Mouse (Mus musculus): ENCODE data around the gene Carm1.

Gene Carm1

DNA sequence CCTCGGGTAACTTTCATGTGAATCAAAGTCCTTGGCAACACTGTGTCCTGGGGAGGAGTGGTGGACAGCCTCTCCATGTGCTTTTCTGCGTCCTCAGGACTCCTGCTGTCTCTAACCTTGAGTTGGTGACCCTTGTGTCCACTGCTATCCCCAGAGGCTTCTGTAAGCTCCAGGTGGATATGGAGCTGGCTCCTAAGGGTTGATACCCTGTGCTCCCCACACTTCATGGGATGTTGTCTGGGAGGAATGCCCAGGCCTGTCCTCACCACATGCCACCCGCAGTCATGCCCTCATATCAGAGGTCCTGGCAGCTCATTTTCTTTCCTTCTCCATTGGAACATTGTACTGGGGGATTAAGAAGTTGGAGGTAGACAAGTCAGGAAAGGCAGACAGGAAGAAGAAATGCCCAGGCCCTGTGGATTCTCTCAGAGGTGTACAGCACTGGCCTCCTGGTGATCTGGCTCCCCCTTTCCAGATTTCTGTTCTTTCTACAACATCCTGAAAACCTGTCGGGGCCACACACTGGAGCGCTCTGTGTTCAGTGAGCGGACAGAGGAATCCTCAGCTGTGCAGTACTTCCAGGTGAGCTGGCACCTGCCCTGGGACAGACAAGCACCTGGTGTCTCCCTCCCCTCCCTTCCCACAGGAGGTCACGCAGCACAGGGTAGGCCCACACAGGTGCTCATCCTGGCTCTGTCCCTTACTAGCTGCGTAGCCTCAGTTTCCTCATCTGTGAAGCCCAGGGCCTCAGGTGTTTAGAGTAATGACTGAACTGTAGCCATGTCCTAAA lies 27.5 kb downstream of the Carm1 start:
- in situ Hi-C loops (cut with MboI; ENCODE audit: unreplicated experiment in 2 of 2), result no loop called here

DNA sequence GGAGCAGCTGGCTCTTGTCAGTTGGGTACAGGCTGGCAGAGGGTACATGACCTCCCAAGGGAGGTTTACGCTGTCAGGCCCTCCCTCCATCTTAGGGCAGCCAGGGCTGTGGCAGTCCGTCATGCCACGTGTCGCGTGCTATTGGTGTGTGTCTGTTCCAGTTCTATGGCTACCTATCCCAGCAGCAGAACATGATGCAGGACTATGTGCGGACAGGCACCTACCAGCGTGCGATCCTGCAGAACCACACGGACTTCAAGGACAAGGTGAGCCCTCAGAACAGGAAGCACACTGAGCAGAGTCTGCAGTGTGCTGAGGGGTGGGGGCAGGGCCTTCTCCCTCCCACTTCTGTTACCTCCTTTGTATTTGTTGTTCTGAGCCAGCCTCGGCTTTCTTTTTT lies 28.6 kb downstream of the Carm1 start:
- in situ Hi-C loops (cut with MboI; ENCODE audit: unreplicated experiment in 2 of 2), result no loop called here

DNA sequence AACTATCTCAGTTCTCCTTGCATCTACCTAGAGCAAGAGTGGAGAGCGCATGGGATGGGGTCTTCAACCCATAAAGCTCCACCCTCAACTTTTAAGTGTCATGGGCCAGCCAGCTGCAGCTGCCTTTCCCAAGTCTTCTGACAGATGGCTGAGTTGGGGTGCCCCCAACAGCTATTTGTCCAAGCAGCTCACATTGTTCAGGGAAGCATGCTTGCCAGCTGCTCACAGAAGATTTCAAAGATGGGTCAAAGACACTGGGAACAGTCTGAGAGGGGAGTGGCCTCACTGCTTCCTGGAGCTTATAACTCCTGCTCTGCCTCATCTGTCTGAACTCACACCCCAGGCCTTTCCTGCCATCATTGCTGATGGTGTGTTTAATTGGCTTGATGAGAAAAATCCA lies 29.6 kb downstream of the Carm1 start:
- in situ Hi-C loops (cut with MboI; ENCODE audit: unreplicated experiment in 2 of 2), result no loop called here

DNA sequence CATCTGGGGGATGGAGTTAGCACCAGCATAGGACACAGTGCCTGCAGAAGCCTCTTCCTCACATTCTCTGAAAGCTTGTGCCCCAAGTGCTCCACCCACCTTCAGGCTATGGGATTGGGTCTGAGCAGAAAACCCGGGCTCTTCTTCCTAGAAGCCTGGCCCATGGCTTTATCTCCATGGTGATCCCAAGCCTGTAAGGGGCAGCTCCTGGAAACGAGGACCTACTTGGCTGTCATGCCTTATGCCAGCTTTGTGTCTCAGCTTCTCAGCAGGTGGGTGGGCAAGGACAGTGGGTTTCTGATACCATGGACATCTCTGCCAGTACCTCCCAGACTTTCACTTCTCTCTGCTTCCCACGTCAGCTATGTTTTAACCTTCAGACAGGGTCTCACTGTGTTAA lies 31.5 kb downstream of the Carm1 start:
- in situ Hi-C loops (cut with MboI; ENCODE audit: unreplicated experiment in 2 of 2), result no loop called here

DNA sequence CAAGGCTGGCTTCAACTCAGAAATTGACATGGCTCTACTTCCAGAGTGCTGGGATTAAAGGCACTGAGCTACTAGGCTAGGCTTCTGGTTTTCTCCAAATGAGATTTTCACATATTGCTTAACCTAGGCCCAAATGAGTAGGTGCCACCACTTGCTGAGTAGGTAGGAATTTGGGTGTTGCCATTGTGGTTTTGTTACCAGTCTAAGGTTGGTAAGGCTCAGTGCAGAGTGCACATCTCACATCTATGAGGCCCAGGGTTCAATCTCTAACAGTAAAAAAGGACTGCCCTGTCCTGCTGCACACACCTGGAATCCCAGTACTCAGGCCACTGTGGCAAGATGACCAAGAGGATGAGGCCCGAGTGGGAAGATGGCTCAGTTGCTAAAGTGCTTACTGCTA lies 38.7 kb downstream of the Carm1 start:
- in situ Hi-C loops (cut with MboI; ENCODE audit: unreplicated experiment in 2 of 2), result no loop called here

DNA sequence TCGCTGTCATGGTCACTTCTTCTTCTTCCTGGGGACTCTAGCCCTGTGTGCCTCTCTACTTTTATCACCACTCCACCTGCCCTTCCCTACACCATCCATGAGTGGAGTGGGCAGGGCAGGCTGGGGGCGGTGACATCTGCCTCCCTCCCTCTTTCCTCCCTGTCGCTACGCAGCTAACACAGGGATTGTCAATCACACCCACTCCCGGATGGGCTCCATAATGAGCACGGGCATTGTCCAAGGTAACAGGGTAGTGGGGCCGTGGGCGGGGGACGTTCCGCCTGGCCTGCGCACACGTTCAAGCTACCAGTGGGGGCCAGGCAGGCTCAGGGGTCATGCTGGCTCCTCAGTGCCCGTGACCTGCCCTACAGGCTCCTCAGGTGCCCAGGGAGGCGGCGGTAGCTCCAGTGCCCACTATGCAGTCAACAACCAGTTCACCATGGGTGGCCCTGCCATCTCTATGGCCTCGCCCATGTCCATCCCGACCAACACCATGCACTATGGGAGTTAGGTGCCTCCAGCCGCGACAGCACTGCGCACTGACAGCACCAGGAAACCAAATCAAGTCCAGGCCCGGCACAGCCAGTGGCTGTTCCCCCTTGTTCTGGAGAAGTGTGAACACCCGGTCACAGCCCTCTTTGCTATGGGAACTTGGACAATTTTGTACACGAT lies 41.1 kb downstream of the Carm1 start:
- in situ Hi-C loops (cut with MboI; ENCODE audit: unreplicated experiment in 2 of 2), result no loop called here

DNA sequence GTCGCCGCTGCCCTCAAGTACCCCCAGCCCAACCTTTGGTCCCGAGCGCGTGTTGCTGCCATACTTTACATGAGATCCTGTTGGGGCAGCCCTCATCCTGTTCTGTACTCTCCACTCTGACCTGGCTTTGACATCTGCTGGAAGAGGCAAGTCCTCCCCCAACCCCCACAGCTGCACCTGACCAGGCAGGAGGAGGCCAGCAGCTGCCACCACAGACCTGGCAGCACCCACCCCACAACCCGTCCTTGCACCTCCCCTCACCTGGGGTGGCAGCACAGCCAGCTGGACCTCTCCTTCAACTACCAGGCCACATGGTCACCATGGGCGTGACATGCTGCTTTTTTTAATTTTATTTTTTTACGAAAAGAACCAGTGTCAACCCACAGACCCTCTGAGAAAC lies 41.7 kb downstream of the Carm1 start:
- in situ Hi-C loops (cut with MboI; ENCODE audit: unreplicated experiment in 2 of 2), result no loop called here

DNA sequence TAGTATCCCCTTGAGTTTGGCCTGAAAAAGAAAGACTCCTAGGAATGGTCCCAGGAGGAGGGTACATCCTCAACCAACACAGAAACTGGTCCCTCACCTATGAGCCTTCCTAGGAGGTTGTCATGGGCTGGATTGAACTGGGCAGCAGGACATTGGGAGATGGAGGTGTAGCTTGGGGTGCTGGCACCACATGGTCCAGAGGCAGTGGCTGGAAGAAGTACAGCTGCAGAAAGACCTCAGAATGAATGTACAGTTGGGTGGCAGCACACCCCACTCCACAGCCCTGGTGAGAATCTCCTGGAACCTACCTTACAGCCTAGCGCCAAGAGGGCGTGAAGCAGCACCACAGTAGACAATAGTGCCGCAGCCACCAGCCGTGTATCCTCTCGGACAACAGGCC lies 42.8 kb downstream of the Carm1 start:
- in situ Hi-C loops (cut with MboI; ENCODE audit: unreplicated experiment in 2 of 2), result no loop called here

DNA sequence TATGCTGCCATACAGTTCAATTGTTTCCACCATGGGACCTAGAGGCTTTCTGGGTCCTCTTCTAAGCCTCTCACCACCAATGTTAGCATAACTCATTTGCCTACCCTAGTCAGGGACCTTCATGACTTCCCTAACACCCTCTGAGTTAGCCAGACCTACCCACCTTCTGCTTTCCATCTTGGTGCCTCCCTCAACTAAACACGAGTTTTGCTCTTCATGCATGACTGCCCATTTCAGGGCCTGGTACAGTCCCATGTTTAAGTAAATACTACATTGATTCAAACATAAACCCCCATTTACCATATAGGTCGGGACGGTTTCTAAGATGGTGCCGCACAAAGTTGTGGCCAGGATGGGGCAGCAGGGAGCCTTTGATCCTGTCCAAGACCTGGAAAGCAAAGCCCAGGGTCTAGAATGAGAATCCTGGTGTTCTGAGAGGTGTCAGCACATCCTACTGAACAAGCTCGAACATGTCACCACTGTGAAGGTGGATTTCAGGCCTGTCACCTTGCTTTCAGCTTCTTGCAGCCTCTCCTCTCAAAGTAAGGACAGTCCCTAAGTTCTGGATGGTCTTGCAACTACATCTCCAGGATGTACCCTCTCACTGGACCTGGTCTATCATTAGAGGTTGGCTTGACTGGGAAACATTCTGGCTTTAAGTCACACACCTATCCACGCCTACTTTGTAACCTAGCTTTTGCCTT lies 44.6 kb downstream of the Carm1 start:
- in situ Hi-C loops (cut with MboI; ENCODE audit: unreplicated experiment in 2 of 2), result loop anchor here in 1 of 2 experiments (10.0 kb wide), 1 partner anchor 174 kb away; the partner anchor contains the start of gene Spc24

DNA sequence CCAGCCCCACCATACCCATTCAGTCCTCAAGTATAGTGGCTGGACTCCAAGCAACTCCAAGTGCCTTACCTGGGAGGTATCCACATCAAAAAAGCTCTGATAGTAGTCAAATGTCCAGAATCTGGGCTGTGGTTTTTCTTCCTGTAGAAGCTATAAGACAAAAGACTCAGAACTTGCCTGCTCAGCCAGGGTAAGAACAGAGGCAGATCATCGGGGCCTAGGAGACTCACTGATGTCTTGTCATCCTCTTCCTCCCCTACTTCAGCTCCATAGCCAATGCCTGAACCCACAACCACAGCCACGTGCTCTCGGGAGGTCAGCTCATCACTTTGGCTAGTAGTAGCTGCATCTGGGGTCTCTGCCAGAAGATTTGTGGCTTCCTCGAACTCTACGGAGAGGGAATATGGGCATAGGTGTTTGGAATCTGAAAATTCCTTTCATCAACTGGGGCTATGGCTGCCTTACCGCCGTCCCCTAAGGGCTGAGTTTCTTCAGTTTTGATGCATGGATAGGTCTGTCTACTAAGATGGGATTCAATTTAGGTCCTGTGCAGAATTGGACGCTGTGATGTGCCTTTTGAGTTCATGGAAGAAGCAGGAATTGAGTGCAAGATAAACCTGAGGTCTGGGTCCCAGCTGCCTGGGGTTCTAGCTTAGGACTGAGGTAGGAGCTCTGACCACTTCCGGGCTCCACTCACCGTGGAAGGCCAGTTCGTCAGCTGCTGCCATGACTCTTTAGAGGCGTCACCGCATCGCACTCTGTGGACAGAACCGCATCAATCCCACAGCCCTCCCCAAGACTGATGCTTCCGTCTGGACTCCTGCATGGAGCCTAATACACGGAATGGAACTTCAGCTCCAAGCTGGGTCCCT lies 45.4 kb downstream of the Carm1 start:
- in situ Hi-C loops (cut with MboI; ENCODE audit: unreplicated experiment in 2 of 2), result loop anchor here in 1 of 2 experiments (10.0 kb wide), 1 partner anchor 173 kb away; the partner anchor contains the start of gene Spc24

DNA sequence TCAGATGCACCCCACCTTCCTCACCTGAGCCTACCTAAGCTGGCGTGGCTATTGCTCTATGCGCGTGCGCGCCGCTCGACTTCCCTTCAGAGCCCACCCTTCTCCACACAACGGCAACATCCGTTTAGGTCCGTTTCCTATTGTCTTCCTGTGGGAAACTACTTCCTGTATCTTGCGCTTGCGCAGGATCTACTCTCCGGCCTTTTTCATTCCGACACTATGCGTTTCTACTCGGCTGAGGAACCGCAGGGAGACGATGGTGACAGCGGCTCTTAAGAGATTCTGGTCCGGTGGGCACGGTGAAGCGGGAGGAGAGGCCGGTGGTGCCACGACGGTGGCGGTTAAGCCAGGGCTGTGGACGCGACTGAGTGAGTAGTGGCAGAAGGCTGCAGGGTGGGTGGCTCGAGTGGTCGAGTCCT lies 46.0 kb downstream of the Carm1 start, which contains the start of the genes Timm29 and Yipf2:
TSS of gene Timm29 (plus strand) at position 20 of the 419 bp plus-strand sequence.
TSS of gene Yipf2 (minus strand) at position 126 of the 419 bp plus-strand sequence.
- in situ Hi-C loops (cut with MboI; ENCODE audit: unreplicated experiment in 2 of 2), result loop anchor here in 1 of 2 experiments (10.0 kb wide), 1 partner anchor 172 kb away; the partner anchor contains the start of gene Spc24

DNA sequence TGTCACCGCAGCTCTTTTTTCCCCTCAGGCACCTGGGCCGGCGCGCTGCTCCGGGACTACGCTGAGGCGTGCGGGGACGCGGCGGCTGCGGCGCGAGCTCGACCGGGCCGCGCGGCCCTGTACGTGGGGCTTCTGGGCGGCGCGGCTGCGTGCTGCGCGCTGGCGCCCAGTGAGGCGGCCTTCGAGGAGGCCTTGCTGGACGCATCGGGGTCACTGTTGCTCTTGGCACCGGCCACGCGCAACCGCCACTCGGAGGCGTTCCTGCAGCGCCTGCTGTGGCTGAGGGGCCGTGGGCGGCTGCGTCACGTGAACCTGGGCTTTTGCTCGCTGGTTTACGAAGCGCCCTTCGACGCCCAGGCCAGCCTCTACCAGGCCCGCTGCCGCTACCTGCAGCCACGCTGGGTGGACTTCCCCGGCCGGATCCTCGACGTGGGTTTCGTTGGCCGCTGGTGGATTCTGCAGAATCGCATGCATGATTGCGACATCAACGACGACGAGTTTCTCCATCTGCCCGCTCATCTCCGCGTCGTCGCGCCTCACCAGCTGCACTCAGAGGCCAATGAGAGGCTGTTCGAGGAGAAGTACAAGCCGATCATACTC lies 46.5 kb downstream of the Carm1 start:
- in situ Hi-C loops (cut with MboI; ENCODE audit: unreplicated experiment in 2 of 2), result loop anchor here in 1 of 2 experiments (10.0 kb wide), 1 partner anchor 172 kb away; the partner anchor contains the start of gene Spc24

DNA sequence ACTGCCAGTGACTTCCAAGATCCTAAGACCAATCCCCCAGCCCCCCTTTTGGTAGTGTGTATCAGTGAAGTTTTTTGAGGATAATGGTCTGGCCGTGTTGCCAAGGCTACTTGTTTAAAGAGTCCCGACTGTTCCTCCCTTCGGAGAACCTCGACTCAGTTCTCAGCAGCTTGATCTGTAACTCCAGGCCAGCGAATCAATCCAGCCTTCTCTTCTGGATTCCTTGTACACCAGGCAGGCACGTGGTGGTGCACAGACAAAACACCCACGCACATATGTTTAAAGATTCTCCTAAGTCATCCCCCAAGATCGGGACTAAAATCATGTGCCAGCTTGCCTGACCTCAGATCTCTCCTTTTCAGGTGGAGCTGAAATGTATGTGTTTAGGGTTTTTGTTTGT lies 47.7 kb downstream of the Carm1 start:
- in situ Hi-C loops (cut with MboI; ENCODE audit: unreplicated experiment in 2 of 2), result loop anchor here in 1 of 2 experiments (10.0 kb wide), 1 partner anchor 170 kb away; the partner anchor contains the start of gene Spc24

DNA sequence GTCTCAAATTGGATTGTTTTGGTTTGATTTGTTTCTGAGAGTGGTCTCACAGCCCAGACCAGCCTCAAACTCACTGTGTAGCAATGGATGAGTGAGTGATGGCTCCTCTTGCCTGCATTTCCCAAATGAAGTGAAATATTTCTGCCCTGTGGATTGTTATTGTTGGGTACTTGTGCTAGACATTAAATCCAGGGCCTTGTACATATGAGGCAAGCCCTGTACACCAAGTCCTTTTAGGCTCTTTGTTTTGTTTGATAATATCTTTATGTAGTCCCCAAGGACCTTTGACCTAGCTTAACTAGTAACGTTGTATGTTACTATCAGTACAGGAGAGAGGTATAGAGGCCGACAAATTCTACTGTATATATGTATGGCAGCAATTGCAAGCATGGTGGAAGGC lies 48.1 kb downstream of the Carm1 start:
- in situ Hi-C loops (cut with MboI; ENCODE audit: unreplicated experiment in 2 of 2), result loop anchor here in 1 of 2 experiments (10.0 kb wide), 1 partner anchor 170 kb away; the partner anchor contains the start of gene Spc24

DNA sequence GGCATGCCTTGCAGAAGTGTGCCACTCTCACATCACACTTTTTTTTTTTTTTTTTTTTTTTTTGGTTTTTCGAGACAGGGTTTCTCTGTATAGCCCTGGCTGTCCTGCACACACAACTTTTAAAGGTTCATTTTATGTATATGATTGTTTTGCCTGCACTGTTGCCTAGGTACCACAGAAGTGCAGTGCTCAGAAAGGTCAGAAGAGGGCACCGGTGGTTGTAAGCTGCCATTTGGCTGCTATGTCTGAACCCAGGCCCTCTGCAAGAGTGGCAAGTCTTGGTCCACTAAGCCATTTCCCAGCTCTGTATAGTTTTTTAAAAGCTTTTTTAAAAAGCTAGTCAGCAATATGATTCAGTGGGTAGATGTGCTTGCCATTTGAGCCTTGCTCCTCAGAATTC lies 51.5 kb downstream of the Carm1 start:
- in situ Hi-C loops (cut with MboI; ENCODE audit: unreplicated experiment in 2 of 2), result loop anchor here in 1 of 2 experiments (10.0 kb wide), 1 partner anchor 167 kb away; the partner anchor contains the start of gene Spc24

DNA sequence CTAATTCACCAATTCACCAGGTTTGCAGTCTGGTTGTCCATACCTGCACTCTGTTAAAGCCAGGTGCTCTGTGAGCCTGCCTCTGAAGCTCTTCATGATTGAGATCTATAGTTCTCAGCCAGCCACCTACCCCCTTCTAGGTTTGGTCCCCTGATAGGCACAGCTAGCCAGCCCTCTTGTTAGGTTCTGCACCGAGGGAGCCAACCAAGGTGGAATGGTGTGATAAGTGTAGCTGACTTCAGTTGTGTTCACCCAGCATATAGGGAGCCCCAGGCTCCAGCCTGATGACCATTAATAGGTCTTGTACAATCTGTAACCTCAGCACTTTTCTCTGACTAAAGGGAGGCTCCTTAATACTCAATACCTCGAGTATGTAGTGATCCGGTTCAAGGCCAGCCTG lies 53.5 kb downstream of the Carm1 start:
- in situ Hi-C loops (cut with MboI; ENCODE audit: unreplicated experiment in 2 of 2), result loop anchor here (5.0 to 25.0 kb wide), 6 partner anchors 37 to 963 kb away; partner anchors contain the start of genes Fbxl12 (in 1 of the 2), Spc24 (in 1 of the 2) and Ubl5 (in 1 of the 2)

DNA sequence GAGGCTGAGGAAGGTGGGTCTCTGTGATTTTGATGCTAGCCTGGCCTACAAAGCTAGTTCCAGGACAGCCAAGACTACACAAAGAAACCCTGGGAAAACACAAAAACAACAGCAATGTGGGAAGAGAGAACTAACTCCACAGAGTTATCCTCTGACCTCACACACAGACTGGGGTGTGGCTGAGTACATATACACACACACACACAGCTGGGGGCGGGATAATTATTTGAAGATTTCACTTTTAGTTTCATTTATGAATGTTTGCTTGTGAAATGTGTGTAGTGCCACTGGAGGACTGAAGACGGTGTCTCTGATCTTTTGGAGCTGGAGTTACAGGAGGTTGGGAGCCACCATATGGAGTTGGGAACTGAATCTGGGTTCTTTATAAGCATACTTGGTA lies 54.4 kb downstream of the Carm1 start:
- in situ Hi-C loops (cut with MboI; ENCODE audit: unreplicated experiment in 2 of 2), result loop anchor here (5.0 to 25.0 kb wide), 6 partner anchors 36 to 964 kb away; partner anchors contain the start of genes Fbxl12 (in 1 of the 2), Spc24 (in 1 of the 2) and Ubl5 (in 1 of the 2)

DNA sequence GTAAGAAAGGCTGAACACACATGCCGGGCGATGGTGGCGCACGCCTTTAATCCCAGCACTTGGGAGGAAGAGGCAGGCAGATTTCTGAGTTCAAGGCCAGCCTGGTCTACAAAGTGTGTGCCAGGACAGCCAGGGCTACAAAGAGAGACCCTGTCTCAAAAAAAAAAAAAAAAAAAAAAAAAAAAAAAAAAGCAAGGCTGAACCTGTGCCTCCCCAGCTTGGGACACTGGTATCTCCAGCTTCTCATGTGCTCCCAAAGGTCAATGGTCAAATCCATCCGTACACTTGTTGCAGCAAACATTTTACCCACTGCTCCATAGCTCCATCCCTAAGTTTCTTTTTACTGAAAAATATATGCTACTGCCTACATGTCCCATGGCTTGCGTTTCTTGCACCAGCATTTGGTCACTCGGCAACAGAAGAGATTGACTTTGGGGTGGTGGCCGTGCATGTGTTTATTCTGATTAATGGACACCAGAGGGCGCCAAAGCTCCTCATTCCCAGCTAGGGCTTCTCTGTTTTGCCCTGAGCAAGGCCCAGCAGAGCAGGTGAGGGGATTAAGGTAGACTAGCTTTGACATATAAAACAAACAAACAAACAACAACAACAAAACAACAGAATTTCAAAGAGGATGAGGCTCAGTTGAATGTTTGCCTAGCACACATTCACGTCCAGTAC lies 55.2 kb downstream of the Carm1 start:
- in situ Hi-C loops (cut with MboI; ENCODE audit: unreplicated experiment in 2 of 2), result loop anchor here (5.0 to 25.0 kb wide), 6 partner anchors 35 to 965 kb away; partner anchors contain the start of genes Fbxl12 (in 1 of the 2), Spc24 (in 1 of the 2) and Ubl5 (in 1 of the 2)

Data from v-Abl transformed pro-B cells (cell line).